Mouse (Mus musculus): ENCODE results near the gene Zfp101.
A peak's percentile ranks its signal among the peaks of the same experiment; 100 is the strongest.

Zfp101 gene

DNA sequence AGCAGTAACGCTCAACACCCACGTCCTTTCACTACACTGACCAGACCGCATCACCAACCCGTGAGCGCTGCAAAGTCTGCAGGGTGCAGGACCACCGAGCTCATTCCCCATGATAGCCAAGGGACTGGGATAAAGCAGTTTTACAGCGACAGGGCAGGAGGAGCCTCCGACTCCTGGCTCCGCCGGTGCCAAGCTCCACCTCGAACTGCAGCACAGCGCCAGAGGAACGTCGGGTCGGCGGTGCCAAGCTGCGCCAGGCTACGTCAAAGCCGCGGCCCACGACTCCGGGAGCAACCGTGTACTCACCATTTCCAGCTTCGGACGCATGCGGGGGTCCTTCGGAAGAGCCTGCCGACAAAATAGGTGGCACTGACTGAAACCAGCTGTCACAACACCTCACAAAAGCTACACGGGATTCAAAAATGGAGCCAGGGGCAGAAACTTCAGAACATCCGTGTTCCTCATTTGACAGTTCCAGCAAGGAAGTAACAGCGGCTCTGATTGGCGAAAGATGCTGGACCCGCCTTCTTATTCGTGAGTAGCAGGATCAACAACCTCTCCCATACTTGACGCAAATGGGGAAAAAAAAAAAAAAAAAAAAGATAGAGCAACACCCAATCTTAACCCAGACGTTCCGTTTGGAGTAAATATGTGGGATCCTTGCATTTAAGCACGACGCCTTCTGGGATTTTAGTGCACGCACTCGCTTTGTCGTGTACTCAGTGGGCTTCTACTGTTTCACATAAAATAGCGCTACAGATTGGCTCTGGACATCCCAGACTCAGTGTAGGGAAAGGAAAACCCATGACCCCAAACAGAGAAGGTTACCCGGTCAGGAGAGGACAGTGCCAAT, at the start of gene Zfp101:
Gene Zfp101 (minus strand): TSS at position 460 of the 853 bp plus-strand sequence.
- peak; percentile 84 to 95 for DNase-seq (ENCODE audit: low spot score in 2 of 2)

DNA sequence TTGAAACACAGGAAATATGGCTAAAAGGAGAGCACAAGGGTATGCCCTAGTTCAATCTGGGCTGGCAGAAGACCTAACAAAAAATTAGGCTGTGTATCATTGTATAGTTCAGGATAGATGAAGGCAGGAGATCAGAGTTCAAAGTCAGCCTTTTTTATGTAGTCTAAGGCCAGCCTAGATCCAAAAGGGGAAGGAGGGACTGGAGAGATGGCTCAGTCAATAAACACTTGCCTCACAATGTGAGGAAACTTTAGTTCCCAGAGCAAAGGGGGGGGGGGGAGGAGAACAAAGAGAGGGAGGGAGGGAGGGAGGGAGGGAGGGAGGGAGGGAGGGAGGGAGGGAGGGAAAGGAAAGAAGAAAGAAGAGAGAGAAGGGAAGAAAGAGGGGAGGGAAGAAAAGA, 46.7 kb upstream of the Zfp101 start:
- no peak for DNase-seq (ENCODE audit: low spot score in 2 of 2)

DNA sequence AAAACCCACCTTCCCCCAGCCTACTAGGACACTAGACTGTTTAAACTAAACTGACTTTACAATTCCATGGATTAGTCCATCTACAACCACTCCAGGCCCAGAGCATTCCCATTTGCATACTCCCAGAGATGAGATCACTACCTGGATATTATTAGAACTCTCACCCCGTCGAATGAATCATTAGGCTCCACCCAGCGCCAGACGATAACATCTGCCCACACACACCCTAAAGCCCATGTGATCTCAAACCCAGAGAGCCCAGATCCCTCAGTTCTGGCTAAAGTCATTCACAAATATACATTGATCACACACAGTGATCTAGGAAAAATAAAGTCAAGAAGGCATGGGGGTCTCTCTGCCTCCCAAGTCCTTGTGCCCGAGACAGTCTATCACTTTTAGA, 45.5 kb upstream of the Zfp101 start:
- peak; percentile 1 to 4 for DNase-seq (ENCODE audit: low spot score in 2 of 2)

DNA sequence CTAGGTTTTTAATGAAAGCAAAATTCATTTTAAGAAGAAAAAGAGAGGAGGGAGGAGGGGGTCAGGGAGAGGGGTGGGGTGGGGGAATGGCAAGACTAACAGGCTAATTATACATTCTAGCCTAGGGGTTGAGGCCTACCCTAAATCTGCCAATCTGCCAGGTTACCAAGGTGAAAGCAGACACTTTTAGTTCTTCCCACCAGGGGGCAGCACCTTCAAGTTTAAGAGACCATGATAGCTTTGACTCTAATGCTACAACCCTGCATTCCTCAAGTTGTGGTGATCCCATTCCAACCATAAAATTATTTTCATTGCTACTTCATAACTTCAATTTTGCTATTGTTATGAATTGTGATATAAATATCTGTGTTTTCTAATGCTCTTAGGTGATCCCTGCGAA, 44.7 kb upstream of the Zfp101 start:
- DNase-seq (ENCODE audit: low spot score in 2 of 2) = peak; percentile 46 to 80

DNA sequence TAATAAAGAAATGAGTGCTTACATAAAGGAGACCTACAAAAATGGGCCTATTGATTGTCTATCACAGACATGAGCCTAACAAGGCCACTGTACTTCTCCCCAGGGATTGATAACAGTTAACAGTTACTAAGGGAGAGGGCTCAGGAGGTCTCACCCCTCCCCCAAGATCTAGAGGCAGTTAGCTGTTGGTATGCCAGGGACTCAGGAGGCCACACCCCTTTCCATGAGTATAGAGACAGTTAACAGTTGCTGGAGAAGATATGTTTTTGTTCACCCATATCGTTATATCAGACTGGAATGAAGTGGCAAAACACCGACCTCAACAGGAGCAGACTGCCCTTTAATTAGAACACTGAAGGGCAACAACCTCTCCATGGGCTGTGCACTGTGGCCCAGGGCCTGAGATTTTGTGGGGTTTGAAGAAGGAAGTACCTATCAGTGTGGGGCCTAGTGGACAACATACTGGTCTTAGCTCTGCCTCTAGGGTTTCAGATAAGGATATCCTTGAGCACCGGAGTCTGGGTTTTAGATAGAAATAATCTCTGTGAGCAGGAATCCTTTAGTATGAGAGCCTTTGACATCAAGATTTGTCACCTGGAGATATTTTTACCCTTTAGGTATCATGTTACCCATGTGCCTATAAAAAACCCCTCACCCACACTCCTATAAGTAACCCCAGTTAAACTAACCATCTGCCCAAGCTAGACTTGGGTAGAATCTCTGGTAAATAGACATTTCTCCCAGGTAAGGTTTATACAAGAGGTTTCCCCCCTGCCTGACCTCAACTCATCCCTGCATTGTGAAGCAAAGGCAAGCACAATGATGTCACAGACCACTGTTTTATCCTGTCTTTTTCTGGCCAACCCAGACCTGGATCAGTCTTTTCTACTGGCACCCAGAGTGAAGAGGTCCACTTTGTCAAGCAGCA, 37.8 kb upstream of the Zfp101 start, which contains the start of gene Actl9:
Gene Actl9 (plus strand): TSS at position 878 of the 928 bp plus-strand sequence.
- DNase-seq (ENCODE audit: low spot score in 2 of 2) = no peak

DNA sequence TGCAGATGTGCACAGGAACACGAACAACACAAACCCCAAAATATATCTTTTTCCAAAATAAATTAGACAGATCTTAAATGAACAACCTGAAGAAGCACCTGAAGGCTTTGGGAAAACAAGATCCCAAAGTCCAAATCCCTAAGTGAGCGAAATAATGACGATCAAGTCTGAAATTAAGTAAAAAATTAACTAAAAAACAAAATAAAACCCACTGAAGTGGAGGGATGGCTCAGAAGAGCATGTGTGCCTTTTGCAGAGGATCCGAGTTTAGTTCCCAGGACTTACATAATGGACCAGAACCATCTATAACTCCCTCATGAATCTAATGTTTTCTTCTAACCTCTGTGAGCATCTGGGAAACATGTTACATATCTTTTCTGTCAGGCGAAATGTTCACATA, 2.2 kb downstream of the Zfp101 start:
- DNase-seq (ENCODE audit: low spot score in 2 of 2) = no peak

DNA sequence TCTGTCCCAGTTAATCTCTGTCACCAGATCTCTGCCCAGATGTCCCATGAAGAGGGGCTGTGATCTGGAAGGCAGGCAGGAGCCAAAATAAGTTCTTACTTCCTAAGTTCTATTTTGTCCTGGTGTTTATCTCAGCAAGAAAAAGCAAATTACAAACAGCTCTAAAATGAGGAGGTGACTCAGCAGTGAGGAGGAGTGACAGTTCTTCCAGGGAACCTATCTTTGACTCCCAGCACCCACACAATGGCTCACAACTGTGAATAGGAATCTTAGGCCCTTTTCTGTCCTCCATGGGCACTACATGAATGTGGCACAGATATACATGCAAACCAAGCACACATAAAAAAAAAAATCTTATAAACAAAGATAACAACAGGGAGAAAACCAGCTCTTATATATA, 8.7 kb downstream of the Zfp101 start:
- peak; percentile 22 to 24 for DNase-seq (ENCODE audit: low spot score in 2 of 2)

DNA sequence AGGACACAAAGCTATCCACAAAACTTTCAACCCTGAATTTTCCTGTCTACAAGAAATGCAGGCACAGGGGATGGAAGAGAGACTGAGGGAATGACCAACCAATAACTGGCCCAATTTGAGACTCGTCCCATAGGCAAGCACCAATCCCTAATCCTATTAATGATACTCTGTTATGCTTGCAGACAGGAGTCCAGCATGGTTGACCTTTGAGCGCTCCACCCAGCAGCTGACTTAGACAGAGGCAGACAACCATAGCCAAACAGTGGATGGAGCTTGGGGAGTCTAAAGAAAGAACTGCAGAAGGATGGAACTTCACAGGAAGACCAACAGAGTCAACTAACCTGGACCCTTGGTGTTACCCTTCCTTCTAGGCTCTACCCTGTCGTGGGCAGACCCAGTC, 21.6 kb downstream of the Zfp101 start:
- no peak for DNase-seq (ENCODE audit: low spot score in 2 of 2)

DNA sequence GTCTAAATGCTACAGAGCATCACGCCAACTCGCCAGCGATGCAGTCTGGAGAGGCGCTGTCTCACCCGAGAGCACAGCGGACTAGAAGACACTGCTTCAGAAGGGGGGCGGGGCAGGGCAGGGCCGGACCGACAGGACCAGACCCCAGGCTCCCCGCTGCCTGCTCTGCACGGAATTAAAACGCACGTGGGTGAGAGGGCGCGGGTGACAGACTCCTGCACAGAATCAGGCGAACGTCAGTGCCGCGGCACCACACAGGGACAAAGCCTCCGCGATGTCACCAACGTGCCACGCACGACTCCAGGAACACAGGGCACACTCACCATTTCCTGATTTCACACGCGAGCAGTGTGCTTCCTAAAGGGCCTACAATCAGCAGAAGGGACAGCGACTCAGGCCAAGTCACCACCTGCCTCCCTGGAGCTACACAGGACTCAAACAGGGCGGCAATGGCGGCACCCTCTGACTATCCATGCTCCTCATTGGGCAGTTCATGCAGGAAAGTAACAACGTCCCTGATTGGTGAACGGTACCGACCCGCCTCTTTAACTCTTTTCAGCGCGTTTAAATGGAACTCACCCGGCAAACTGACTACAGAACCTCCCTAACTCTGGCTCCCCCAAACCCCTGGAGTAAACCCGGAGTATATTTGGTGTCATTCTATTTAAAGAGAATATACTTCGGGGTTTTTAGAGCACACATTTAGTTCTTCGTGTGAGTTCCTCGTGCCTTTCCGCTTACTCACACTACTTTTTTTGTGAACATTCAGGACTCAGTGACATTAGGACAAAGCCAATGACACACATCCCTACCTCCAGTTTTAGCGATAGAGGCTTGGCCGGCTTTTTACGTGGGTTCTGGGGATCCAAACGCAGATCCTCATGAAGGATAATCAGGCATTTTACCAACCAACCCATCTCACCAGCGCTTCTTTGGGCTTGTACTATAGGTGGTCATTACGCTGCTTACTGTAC, 35.7 kb downstream of the Zfp101 start, which contains the start of gene Zfp81:
Gene Zfp81 (minus strand): TSS at position 468 of the 974 bp plus-strand sequence.
- peak; percentile 84 to 93 for DNase-seq (ENCODE audit: low spot score in 2 of 2)

DNA sequence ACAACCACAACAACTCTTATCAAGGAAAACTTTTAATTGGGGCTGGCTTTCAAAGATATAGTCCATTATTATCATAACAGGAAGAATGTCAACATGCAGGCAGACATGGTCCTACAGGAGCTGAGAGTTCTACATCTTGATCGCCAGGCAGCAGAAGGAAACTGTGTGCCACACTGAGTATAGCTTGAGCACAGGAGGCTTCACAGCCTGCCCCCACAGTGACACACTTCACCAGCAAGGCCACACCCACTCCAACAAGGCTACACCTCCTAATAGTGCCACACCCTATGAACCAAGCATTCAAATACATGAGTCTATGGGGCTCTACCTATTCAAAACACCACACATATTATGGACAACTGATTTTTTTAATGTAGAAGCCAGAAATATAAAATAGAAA, 41.5 kb downstream of the Zfp101 start:
- DNase-seq (ENCODE audit: low spot score in 2 of 2) = no peak
